Mouse (Mus musculus): Measurements from ENCODE around the gene Ntn5.
"Not testable (repeated sequence)": the region's sequence is repeated elsewhere in the genome, so short reads cannot be mapped to it uniquely, and the experiment has no call there.

Ntn5 gene

DNA sequence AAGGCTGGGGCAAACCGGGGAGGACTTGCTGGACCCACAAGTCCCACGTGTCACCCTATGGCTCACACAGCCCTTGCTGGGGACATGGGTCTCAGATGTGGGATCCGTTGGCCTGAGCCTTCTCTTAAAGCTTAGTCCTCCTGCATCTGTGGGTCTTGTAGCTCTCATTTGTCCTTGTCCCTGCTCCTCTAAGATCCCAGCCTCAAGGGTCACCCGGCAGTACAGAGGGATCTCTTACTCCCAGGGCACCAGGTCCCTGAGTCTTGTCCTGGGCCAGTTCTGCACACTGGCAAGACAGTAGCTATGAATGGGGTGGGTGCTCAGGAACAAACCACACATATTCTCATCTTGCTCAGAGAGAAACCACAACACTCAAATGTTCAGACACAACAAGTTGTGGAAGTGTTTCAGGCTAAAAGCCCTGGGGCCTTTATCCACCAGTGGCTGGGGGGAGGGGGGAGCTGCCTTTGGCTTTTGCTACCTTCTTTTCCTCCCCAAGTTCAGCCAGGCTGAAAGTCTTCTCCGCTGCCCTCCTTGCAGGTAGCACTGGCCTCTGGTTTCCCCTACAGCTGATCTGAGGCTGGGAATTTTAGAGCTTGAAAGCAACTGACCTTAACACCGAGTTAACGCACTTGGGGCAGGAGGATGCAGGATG, at the start of gene Ntn5:
TSS of gene Ntn5 (plus strand) at position 627 of the 655 bp plus-strand sequence.
- DNase-seq (ENCODE audit: low spot score): no peak

DNA sequence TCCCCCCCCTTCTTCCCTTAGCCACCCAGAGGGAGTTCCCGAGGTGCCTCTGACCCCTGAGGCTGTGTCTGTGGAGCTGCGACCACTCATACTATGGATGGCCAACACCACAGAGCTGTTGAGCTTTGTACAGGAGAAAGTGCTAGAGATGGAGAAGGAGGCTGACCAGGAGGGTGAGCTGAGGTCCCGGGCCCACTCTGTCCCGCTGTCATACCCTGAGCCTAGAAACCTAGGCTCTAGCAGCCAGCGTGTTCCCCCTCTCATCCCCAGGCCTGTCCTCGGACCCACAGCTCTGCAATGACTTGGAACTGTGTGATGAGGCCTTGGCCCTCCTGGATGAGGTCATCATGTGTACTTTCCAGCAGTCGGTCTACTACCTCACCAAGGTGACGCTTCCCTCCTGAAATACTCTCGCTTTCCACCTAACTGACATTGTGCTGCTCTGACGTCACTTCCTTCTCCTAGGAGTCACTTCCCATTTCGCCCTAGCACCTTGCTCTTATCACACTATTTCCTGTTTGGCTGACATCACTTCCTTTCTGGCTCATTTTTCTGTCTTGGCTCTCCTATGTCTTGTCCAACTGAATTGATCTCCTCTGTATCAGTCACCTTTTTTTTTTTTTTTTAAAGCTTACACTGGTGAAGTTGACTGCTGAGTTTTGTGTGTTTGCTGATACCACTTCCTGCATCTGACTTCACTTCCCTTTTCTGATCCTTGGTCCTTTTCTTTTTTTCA, 48.7 kb upstream of the Ntn5 start:
- no peak for DNase-seq (ENCODE audit: low spot score)

DNA sequence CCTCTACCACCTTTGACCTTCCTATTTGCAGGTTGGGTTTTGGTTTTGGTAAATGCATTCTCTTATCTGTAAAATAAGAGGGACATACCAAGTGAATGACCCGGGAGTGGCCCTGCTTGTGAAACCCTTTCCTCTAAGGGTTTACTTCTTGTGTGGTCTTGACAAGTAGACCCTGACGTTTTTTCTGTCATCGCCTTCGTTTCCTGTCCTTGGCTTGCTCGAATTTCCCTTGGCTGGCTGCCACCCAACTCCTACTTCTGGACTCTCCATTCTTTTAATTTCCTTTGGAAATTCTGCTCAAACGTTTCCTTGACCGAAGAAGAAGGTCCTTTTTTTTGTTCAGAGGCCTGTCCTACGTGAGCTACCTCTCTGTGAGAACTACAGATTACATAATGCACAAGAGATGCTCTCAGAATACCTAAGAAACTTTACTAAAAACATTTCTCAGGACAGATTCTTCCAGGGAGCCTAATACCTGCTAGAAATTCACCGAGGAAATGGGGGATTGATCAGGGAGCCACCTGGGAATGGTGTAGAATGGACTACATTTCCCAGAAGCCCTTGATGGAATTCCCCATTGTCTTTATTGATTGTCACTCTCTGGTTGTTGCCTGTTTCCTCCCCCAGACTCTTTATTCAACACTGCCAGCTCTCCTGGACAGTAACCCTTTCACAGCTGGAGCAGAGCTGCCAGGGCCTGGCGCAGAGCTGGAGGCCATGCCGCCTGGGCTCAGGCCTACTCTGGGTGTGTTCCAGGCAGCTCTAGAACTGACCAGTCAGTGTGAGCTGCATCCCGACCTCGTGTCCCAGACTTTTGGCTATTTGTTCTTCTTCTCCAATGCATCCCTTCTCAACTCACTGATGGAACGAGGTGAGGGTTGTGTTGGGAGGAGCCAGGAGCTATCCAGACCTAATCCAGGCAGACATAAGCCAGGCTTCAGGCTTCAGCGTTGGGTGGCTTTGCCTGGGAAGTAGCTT, 47.8 kb upstream of the Ntn5 start:
- DNase-seq (ENCODE audit: low spot score): peak; percentile 83

DNA sequence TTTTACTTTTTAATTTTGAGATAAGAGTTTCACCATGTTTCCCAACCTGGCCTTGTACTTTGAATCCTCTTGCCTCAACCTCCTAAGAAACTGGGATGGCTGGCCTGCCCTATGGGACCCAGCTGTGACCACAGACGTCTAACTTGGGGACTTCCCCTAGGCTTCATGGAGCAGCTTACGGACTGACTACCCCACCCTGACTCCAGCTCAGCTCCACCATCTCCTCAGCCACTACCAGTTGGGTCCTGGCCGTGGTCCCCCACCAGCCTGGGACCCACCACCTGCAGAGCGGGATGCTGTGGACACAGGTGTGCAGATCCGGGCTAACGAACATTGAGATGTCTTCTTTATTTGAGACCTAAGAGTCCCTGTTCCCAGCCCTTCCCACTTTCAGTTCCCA, 46.1 kb upstream of the Ntn5 start:
- no peak for DNase-seq (ENCODE audit: low spot score)

- peak; percentile 94 for DNase-seq (ENCODE audit: low spot score)
These were observed 45.0 kb upstream of the Ntn5 start for GRCm38 (mm10) chr7:45638623-45639401.

- no peak for DNase-seq (ENCODE audit: low spot score)
These were observed 44.2 kb upstream of the Ntn5 start, which contains the start of gene Mamstr for GRCm38 (mm10) chr7:45639561-45640027. Gene Mamstr (plus strand): TSS chr7:45639977.

GRCm38 (mm10) chr7:45640191-45640957, 43.4 kb upstream of the Ntn5 start:
- DNase-seq (ENCODE audit: low spot score): no peak

DNA sequence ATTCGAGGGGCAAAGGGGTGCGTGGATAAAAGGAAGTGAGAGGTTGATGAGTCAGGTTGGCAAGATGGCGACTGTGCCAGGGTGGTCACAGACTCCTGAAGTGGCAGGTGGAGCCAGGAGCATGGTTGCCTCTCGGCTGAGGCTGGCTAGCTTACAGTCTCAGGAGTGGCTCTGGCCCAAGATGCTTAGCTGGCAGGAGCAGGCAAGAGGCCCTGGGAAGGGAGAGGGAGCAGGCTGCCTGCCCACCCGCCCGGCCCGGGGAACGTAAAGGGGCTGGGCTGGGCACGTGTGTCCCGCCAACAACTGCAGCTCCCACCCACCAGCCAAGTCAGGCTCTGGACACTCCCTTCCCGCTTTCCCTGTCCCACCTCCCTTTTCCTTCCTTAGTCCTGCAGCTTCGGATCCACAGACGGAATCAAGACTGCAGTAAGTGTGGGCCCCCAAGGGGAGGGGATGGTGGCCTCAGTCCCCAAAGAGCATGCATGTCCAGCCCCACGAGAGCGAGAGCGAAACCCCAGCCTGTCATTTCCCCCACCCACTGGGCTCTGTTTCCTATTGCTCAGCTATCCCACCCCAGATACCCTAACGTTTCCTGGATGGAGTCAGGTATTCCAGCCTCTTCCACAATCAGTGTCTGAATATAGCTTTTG, 42.3 kb upstream of the Ntn5 start:
- DNase-seq (ENCODE audit: low spot score): no peak

DNA sequence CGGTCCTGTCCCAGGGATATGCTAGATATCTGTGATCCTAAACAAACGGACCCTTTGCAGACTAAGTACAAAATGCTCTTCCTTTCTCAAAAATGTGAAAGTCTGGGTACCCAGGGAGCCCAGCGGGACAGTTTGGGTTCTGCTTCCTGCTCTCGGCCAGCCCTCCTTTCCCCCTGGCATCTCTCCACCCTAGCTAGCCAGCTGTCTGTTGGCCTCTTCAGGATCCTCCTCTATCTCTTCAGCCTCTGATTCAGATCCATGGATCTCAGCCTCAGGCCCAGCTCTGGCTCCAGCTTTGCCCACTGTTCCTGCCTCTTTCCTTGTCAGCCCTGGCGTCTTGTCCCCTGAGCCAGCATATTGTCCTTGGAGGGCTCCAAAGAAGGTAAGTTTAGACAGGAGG, 41.7 kb upstream of the Ntn5 start:
- no peak for DNase-seq (ENCODE audit: low spot score)

GRCm38 (mm10) chr7:45642503-45643255, 41.1 kb upstream of the Ntn5 start:
- DNase-seq (ENCODE audit: low spot score): no peak

DNA sequence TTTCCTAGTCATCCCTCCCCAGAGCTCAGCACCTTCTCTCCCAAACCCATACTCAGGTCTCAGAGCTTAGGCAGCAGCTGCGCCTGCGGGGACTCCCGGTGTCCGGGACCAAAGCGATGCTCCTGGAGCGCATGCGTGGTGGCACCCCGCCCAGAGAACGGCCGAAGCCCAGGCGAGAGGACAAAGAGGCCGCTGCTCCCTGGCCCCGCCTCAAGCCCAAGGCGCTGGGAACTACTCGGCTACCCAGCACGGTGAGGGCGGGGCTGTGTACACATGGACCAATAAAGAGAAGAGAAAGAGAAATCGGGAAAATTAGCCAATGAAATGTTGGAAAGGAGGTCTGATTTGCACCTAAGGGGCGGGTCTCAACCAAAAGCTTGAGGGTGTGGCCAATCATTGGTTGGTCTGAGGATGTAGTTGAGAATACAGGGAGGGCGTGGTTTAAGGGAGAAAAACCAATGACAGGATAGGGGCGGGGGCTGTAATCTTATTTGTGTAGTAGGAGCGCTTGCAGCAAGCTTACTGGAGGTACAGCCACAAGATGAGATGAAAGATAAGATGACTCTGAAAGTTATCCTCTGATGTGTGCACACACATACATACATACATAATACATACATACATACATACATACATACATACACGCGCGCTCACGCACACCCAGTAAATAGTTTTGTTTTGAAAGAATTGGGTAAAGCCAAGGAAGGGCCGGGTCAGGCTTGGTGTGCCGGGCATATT, 40.2 kb upstream of the Ntn5 start:
- peak; percentile 97 for DNase-seq (ENCODE audit: low spot score)

GRCm38 (mm10) chr7:45644183-45644582, 39.6 kb upstream of the Ntn5 start:
- DNase-seq (ENCODE audit: low spot score): peak; percentile 68

DNA sequence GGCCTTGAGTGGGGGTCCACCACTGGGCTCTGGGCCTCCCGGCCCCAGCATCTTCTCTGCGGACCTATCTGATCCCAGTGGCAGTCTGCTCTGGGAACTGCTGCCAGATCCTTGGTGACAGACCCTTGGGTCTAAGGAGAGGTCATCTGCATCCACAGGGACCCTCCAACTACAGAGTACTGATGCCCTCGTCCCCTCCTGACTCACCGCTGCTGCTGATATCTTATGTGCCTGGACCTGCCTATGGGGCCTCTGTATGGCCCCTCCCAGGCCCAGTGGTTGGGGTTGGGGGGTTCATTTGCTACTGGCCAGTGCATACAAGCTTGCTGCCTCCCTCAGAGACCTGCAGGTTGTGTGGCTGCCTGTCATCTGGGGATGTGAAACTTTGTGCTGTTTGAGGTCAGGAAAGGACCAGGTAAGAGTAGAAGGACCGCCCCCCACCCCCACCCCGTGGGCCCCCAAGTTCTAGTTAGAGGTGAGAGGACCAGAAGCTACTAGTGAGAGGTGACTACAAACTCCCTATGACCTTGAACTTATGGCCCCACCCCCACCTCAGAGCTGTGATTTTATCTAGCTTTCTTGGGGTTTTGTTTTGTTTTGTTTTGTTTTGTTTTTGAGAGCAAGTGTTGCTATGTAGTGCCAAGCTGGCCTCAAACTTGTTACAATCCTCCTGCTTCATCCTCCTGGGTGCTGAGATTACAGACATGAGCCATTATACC, 38.8 kb upstream of the Ntn5 start:
- no peak for DNase-seq (ENCODE audit: low spot score)

GRCm38 (mm10) chr7:45645591-45645971, 38.2 kb upstream of the Ntn5 start:
- no peak for DNase-seq (ENCODE audit: low spot score)

- DNase-seq (ENCODE audit: low spot score): no peak
These were observed 37.2 kb upstream of the Ntn5 start for GRCm38 (mm10) chr7:45646671-45647070.

GRCm38 (mm10) chr7:45649351-45649750, 34.5 kb upstream of the Ntn5 start:
- no peak for DNase-seq (ENCODE audit: low spot score)

GRCm38 (mm10) chr7:45650484-45650883, 33.3 kb upstream of the Ntn5 start:
- not testable (repeated sequence) for DNase-seq (ENCODE audit: low spot score)

GRCm38 (mm10) chr7:45654424-45655047, 29.3 kb upstream of the Ntn5 start:
- peak; percentile 72 for DNase-seq (ENCODE audit: low spot score)
